Mouse (Mus musculus) MEL (cell line): ENCODE data around the gene Gm43552. TPM values are rescaled to one million over a fixed set of nuclear protein-coding genes. Genes with fewer than 3 reads are reported as not detected.

Experiments
- DNase-seq: peaks from one replicate; pipeline ENCODE4 v3.0.0; 2011; ENCODE audit warnings: low read depth, low spot score
- H3K27ac ChIP-seq: 2 replicates; pipeline ENCODE4 v1.5.1; 2012; ENCODE audit warnings: low read depth, mild to moderate bottlenecking, control low read depth, low read length, moderate library complexity; ENCODE audit not compliant: control insufficient read depth
- H3K27me3 ChIP-seq, 2 experiments: fragments of 150-350 bp in 1 of 2; sonication (generic) in 1 of 2; 2 replicates each; pipeline ENCODE4 v1.6.1; 2012; ENCODE audit warnings: low read length in 2 of 2, mild to moderate bottlenecking in 2 of 2, improper control_type of control experiment in 1 of 2, moderate library complexity in 1 of 2; ENCODE audit not compliant: insufficient read depth in 2 of 2, control insufficient read depth in 1 of 2
- H3K36me3 ChIP-seq, 2 experiments: 2 replicates each; pipeline ENCODE4 v1.6.1; 2012 to 2014; ENCODE audit warnings: low read length in 2 of 2, improper control_type of control experiment in 1 of 2, inconsistent platforms in 1 of 2, mild to moderate bottlenecking in 1 of 2; ENCODE audit not compliant: insufficient read depth in 2 of 2, control insufficient read depth in 1 of 2
- H3K4me1 ChIP-seq, 2 experiments: fragments of 150-350 bp in 1 of 2; sonication (generic) in 1 of 2; 2 replicates each; pipeline ENCODE4 v1.6.1; 2012; ENCODE audit warnings: low read length in 2 of 2, improper control_type of control experiment in 1 of 2, mild to moderate bottlenecking in 1 of 2; ENCODE audit not compliant: insufficient read depth in 2 of 2, control insufficient read depth in 1 of 2
- H3K4me3 ChIP-seq, 2 experiments: fragments of 150-350 bp in 1 of 2; sonication (generic) in 1 of 2; 2 replicates each; pipeline ENCODE4 v1.5.1; 2012; ENCODE audit warnings: low read depth in 2 of 2, low read length in 2 of 2, mild to moderate bottlenecking in 2 of 2, moderate library complexity in 2 of 2, control low read depth in 1 of 2, improper control_type of control experiment in 1 of 2; ENCODE audit not compliant: control insufficient read depth in 1 of 2, insufficient read depth in 1 of 2
- H3K79me2 ChIP-seq: 2 replicates; pipeline ENCODE4 v1.6.1; 2012; ENCODE audit warnings: mild to moderate bottlenecking, low read length, moderate library complexity; ENCODE audit not compliant: control insufficient read depth, poor library complexity, insufficient read depth
- H3K9ac ChIP-seq: 2 replicates; pipeline ENCODE4 v1.6.1; 2012; ENCODE audit warnings: low read depth, mild to moderate bottlenecking, control low read depth, low read length, moderate library complexity; ENCODE audit not compliant: control insufficient read depth, poor library complexity, severe bottlenecking
- H3K9me3 ChIP-seq: fragments of 150-350 bp; sonication (generic); replicated peaks from 2 replicates; pipeline ENCODE4 v1.6.1; 2012; ENCODE audit warnings: mild to moderate bottlenecking, low read length, improper control_type of control experiment, moderate library complexity; ENCODE audit not compliant: insufficient read depth
- BHLHE40 ChIP-seq: IDR thresholded peaks from 2 replicates; pipeline ENCODE4 v1.6.1; 2012; ENCODE audit warnings: low read depth, mild to moderate bottlenecking, inconsistent platforms, low read length, improper control_type of control experiment, borderline replicate concordance
- CHD1 ChIP-seq: IDR thresholded peaks from 2 replicates; pipeline ENCODE4 v1.6.1; 2012; ENCODE audit warnings: low read depth, mild to moderate bottlenecking, inconsistent platforms, low read length, improper control_type of control experiment
- CTCF ChIP-seq, 3 experiments: IDR thresholded peaks in 2 of 3; conservative IDR thresholded peaks in 1 of 3; 2 replicates each; pipeline ENCODE4 v1.5.1; 2011 to 2012; ENCODE audit warnings: low read length in 3 of 3, low read depth in 2 of 3, mild to moderate bottlenecking in 2 of 3, improper control_type of control experiment in 1 of 3, inconsistent platforms in 1 of 3, mixed read lengths in 1 of 3, moderate library complexity in 1 of 3; ENCODE audit not compliant: control insufficient read depth in 1 of 3, insufficient read depth in 1 of 3, poor library complexity in 1 of 3, severe bottlenecking in 1 of 3
- E2F4 ChIP-seq: IDR thresholded peaks from 2 replicates; pipeline ENCODE4 v1.6.1; 2011; ENCODE audit warnings: low read depth, low read length, improper control_type of control experiment, borderline replicate concordance
- ELF1 ChIP-seq: IDR thresholded peaks from 2 replicates; pipeline ENCODE4 v1.6.1; 2014; ENCODE audit warnings: low read depth, mild to moderate bottlenecking, inconsistent platforms, low read length, improper control_type of control experiment, moderate library complexity
- ETS1 ChIP-seq: IDR thresholded peaks from 2 replicates; pipeline ENCODE4 v1.6.1; 2012; ENCODE audit warnings: low read depth, mild to moderate bottlenecking, inconsistent platforms, low read length, improper control_type of control experiment, moderate library complexity
- GABPA ChIP-seq: IDR thresholded peaks from 2 replicates; pipeline ENCODE4 v1.6.1; 2012; ENCODE audit warnings: low read depth, mild to moderate bottlenecking, inconsistent platforms, low read length, improper control_type of control experiment, moderate library complexity
- GATA1 ChIP-seq: IDR thresholded peaks from 2 replicates; pipeline ENCODE4 v1.6.1; 2011; ENCODE audit warnings: low read depth, low read length, improper control_type of control experiment
- HCFC1 ChIP-seq: IDR thresholded peaks from 2 replicates; pipeline ENCODE4 v1.6.1; 2012; ENCODE audit warnings: low read depth, mild to moderate bottlenecking, inconsistent platforms, low read length, improper control_type of control experiment, moderate library complexity
- MAFK ChIP-seq: IDR thresholded peaks from 2 replicates; pipeline ENCODE4 v1.6.1; 2011; ENCODE audit warnings: low read depth, mild to moderate bottlenecking, low read length, improper control_type of control experiment, borderline replicate concordance
- MAZ ChIP-seq: IDR thresholded peaks from 2 replicates; pipeline ENCODE4 v1.6.1; 2012; ENCODE audit warnings: low read depth, mild to moderate bottlenecking, inconsistent platforms, low read length, improper control_type of control experiment
- MXI1 ChIP-seq: IDR thresholded peaks from 2 replicates; pipeline ENCODE4 v1.6.1; 2011; ENCODE audit warnings: mild to moderate bottlenecking, low read depth, low read length, improper control_type of control experiment
- MYB ChIP-seq: IDR thresholded peaks from 2 replicates; pipeline ENCODE4 v1.6.1; 2011; ENCODE audit warnings: mild to moderate bottlenecking, low read depth, low read length, improper control_type of control experiment
- NRF1 ChIP-seq: IDR thresholded peaks from 2 replicates; pipeline ENCODE4 v1.6.1; 2014; ENCODE audit warnings: low read depth, mild to moderate bottlenecking, inconsistent platforms, low read length, improper control_type of control experiment, moderate library complexity; ENCODE audit not compliant: poor library complexity, insufficient read depth, severe bottlenecking
- RAD21 ChIP-seq: IDR thresholded peaks from 2 replicates; pipeline ENCODE4 v1.6.1; 2011; ENCODE audit warnings: mild to moderate bottlenecking, low read depth, low read length, improper control_type of control experiment
- RCOR1 ChIP-seq: IDR thresholded peaks from 2 replicates; pipeline ENCODE4 v1.6.1; 2012; ENCODE audit warnings: low read depth, mild to moderate bottlenecking, inconsistent platforms, low read length, improper control_type of control experiment
- TAL1 ChIP-seq: IDR thresholded peaks from 2 replicates; pipeline ENCODE4 v1.6.1; 2012; ENCODE audit warnings: mild to moderate bottlenecking, inconsistent platforms, low read length, moderate library complexity, mixed read lengths
- TBP ChIP-seq: IDR thresholded peaks from 2 replicates; pipeline ENCODE4 v1.8.0; 2011; ENCODE audit warnings: low read depth, low read length, improper control_type of control experiment
- TCF12 ChIP-seq: IDR thresholded peaks from 2 replicates; pipeline ENCODE4 v1.6.1; 2014; ENCODE audit warnings: low read depth, mild to moderate bottlenecking, inconsistent platforms, low read length, improper control_type of control experiment, moderate library complexity
- UBTF ChIP-seq: IDR thresholded peaks from 2 replicates; pipeline ENCODE4 v1.6.1; 2012; ENCODE audit warnings: low read depth, mild to moderate bottlenecking, inconsistent platforms, low read length, improper control_type of control experiment, moderate library complexity, borderline replicate concordance; ENCODE audit not compliant: insufficient read depth
- USF2 ChIP-seq, 2 experiments: IDR thresholded peaks; 2 replicates each; pipeline ENCODE4 v1.6.1; 2011 to 2012; ENCODE audit warnings: improper control_type of control experiment in 2 of 2, low read length in 2 of 2, borderline replicate concordance in 1 of 2, inconsistent platforms in 1 of 2, low read depth in 1 of 2, mild to moderate bottlenecking in 1 of 2; ENCODE audit not compliant: insufficient read depth in 1 of 2
- ZC3H11A ChIP-seq: IDR thresholded peaks from 2 replicates; pipeline ENCODE4 v1.6.1; 2012; ENCODE audit warnings: low read depth, mild to moderate bottlenecking, inconsistent platforms, low read length, improper control_type of control experiment
- ZKSCAN1 ChIP-seq: IDR thresholded peaks from 2 replicates; pipeline ENCODE4 v1.6.1; 2012; ENCODE audit warnings: low read depth, mild to moderate bottlenecking, inconsistent platforms, low read length, improper control_type of control experiment, moderate library complexity
- polyA plus RNA-seq, 2 experiments: library from polyadenylated mRNA; stranded (reverse) in 1 of 2; unstranded in 1 of 2; fragments of >175 nt in 1 of 2; fragments of >200 nt in 1 of 2; gene quantifications; 2 replicates each; pipeline versions ENCODE4 v1.2.1 to v1.2.4; 2012; ENCODE audit warnings: low replicate concordance in 2 of 2, low read depth in 1 of 2; ENCODE audit not compliant: insufficient read length in 2 of 2, insufficient read depth in 1 of 2, missing spikeins in 1 of 2
- total RNA-seq: library from RNA; depleted of rRNA; stranded (reverse); fragments of 300-350 nt; gene quantifications from 2 replicates; pipeline ENCODE4 v1.2.3, GENCODE M21; 2012

The Gm43552 gene
- total and polyA plus RNA-seq, 3 experiments: 1.7 TPM; not detected in 2

GRCm38 (mm10) chr5:65538829-65539228, 46.2 kb upstream of the Gm43552 start:
- Histone ChIP-seq H3K79me2 (peaks cover 59% of the 10 kb centered on the region), H3K9ac (peak overlapping the region; percentile 98), H3K36me3 (peaks cover 8 to 48% of the 10 kb centered on the region in 2 experiments), H3K4me3 (peak overlapping the region in 1 of 2 experiments; percentile 82; a peak in 2 of 4 replicates), H3K27me3 (no peaks in the 10 kb centered on the region), H3K9me3 (no peaks in the 10 kb centered on the region), H3K4me1 (peaks cover 17 to 21% of the 10 kb centered on the region in 2 experiments), H3K27ac (no peak overlapping the region)
- TF ChIP-seq ZKSCAN1 (no peak), TAL1 (no peak), MAFK (no peak), GABPA (no peak), CTCF (IDR thresholded peaks at IDR 0.05 in 2 of 3, conservative IDR thresholded peaks at IDR 0.05 in 1 of 3; ENCODE audit: control insufficient read depth in 1 of 3, insufficient read depth in 1 of 3, low read depth in 2 of 3, low read length in 3 of 3, poor library complexity in 1 of 3, severe bottlenecking in 1 of 3) (no peak), CHD1 (no peak)
- peak; percentile 47 for DNase-seq

- TF ChIP-seq GATA1: peak; percentile 26; the same call in 1 of the 2 replicates
- peak; percentile 15; the same call in 1 of the 2 replicates for TF ChIP-seq MXI1
- no peak for TF ChIP-seq ZKSCAN1
- no peaks in the 10 kb centered on the region for H3K9me3 ChIP-seq
- peak; percentile 62 for DNase-seq
- peaks cover 15 to 21% of the 10 kb centered on the region in 2 experiments for H3K4me1 ChIP-seq
- peak overlapping the region; percentile 98 for H3K9ac ChIP-seq
- H3K4me3 ChIP-seq: peak overlapping the region; percentile 82 to 100
- H3K36me3 ChIP-seq: peaks cover 3 to 43% of the 10 kb centered on the region in 2 experiments
- H3K27ac ChIP-seq: peak overlapping the region; percentile 92
- peaks cover 53% of the 10 kb centered on the region for H3K79me2 ChIP-seq
- no peaks in the 10 kb centered on the region for H3K27me3 ChIP-seq
Measured at GRCm38 (mm10) chr5:65538121-65538520, 45.5 kb upstream of the Gm43552 start.

- Histone ChIP-seq H3K36me3 (peaks cover 2 to 40% of the 10 kb centered on the region in 2 experiments), H3K9ac (peak overlapping the region; percentile 98), H3K79me2 (peaks cover 49% of the 10 kb centered on the region), H3K4me1 (peaks cover 11 to 21% of the 10 kb centered on the region in 2 experiments), H3K4me3 (peak overlapping the region; percentile 82 to 100), H3K27me3 (no peaks in the 10 kb centered on the region), H3K9me3 (no peaks in the 10 kb centered on the region), H3K27ac (peak overlapping the region; percentile 92)
- DNase-seq: no peak
- TF ChIP-seq NRF1 (no peak), USF2 (IDR thresholded peaks at IDR 0.05; ENCODE audit: borderline replicate concordance in 1 of 2, insufficient read depth in 1 of 2, low read depth in 1 of 2, low read length in 2 of 2) (no peak), ETS1 (no peak), ZC3H11A (no peak), HCFC1 (no peak), MAZ (peak; percentile 17; the same call in 1 of the 2 replicates), GATA1 (no peak), RAD21 (no peak), E2F4 (no peak), RCOR1 (no peak), BHLHE40 (peak; percentile 55; the same call in 1 of the 2 replicates), ELF1 (no peak), UBTF (0 out of 2 replicates have a peak, but pooled peaks have one; percentile 73), TCF12 (no peak), MYB (no peak), TBP (no peak), CTCF (IDR thresholded peaks at IDR 0.05 in 2 of 3, conservative IDR thresholded peaks at IDR 0.05 in 1 of 3; ENCODE audit: control insufficient read depth in 1 of 3, insufficient read depth in 1 of 3, low read depth in 2 of 3, low read length in 3 of 3, poor library complexity in 1 of 3, severe bottlenecking in 1 of 3) (no peak)
Measured at GRCm38 (mm10) chr5:65537420-65538071, 44.9 kb upstream of the Gm43552 start.
